Mouse (Mus musculus) stomach, embryonic 16.5 days (tissue): ENCODE measurements around the gene P2ry10b. TPM values are rescaled to one million over a fixed set of nuclear protein-coding genes. Genes with fewer than 3 reads are reported as not detected.

Source experiments
- ATAC-seq: fragments of 200-750 bp; cut with Nextera tagmentation; 2 replicates; pipeline ENCODE4 v1.8.0; 2017; ENCODE audit warnings: moderate number of reproducible peaks, moderate TSS enrichment; ENCODE audit not compliant: insufficient read depth, low FRiP score
- H3K27ac ChIP-seq: fragments of 300-500 bp; sonication (generic); 2 replicates; pipeline ENCODE4 v1.5.1; 2014; ENCODE audit warnings: low read length
- H3K27me3 ChIP-seq: fragments of 300-500 bp; sonication (generic); 2 replicates; pipeline ENCODE4 v1.6.1; 2014; ENCODE audit warnings: low read length, control low read depth, mixed read lengths; ENCODE audit not compliant: control insufficient read depth, insufficient read depth
- H3K36me3 ChIP-seq: fragments of 300-500 bp; sonication (generic); 2 replicates; pipeline ENCODE4 v1.6.1; 2014; ENCODE audit warnings: low read length; ENCODE audit not compliant: control insufficient read depth, insufficient read depth
- H3K4me1 ChIP-seq: fragments of 300-500 bp; sonication (generic); 2 replicates; pipeline ENCODE4 v1.6.1; 2014; ENCODE audit warnings: low read length, control low read depth, mixed read lengths; ENCODE audit not compliant: control insufficient read depth, insufficient read depth
- H3K4me2 ChIP-seq: fragments of 300-500 bp; sonication (generic); 2 replicates; pipeline ENCODE4 v1.6.1; 2014; ENCODE audit warnings: low read depth, low read length, mixed read lengths
- H3K4me3 ChIP-seq: fragments of 300-500 bp; sonication (generic); replicated peaks from 2 replicates; pipeline ENCODE4 v1.5.1; 2014; ENCODE audit warnings: mild to moderate bottlenecking, low read length
- H3K9ac ChIP-seq: fragments of 300-500 bp; sonication (generic); 2 replicates; pipeline ENCODE4 v1.6.1; 2014; ENCODE audit warnings: low read length
- H3K9me3 ChIP-seq: fragments of 300-500 bp; sonication (generic); replicated peaks from 2 replicates; pipeline ENCODE4 v1.6.1; 2016; ENCODE audit warnings: low read length, control low read depth; ENCODE audit not compliant: control insufficient read depth
- WGBS: fragments of 180-500 bp; shearing (Covaris S2); extraction: QIAGEN DNeasy Blood & Tissue Kit; methylation state at CpG from one replicate; pipeline ENCODE4 v1.1.7; 2014; 5-methylcytosine and 5-hydroxymethylcytosine counted together
- polyA plus RNA-seq: library from polyadenylated mRNA; unstranded; fragments of >200 nt; fragmentation: Nextera tagmentation; extraction: Ambion mirVana; gene quantifications from 2 replicates; pipeline ENCODE4 v1.2.1, GENCODE M21; 2015

Gene P2ry10b
- polyA plus RNA-seq, 1 experiment from 2014 or later, result 1.1 TPM

DNA sequence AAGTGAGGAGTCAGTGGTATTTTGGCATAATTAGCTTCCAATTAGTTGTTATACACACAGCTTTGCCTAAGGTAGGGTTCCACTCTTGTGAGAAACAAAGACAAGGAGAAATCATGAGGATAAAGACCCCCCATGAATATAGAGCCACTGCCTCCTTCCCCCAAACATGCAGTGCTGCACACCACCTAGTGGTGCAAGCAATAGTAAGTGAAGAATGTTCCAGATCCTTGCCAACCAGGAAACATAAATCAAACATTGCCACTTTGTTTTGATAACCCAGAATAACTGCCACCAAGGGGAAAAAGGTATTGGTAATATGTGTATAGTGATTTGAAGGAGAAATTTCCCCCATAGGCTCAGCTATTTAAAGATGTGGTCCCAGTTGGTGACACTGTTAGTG lies 11.8 kb downstream of the P2ry10b start:
- H3K4me2 ChIP-seq, result no peak overlapping the region
- no peak overlapping the region for H3K9ac ChIP-seq
- no peaks in the 10 kb centered on the region for H3K36me3 ChIP-seq
- no peaks in the 10 kb centered on the region for H3K4me1 ChIP-seq
- no peak overlapping the region for H3K4me3 ChIP-seq
- no peak for ATAC-seq
- H3K9me3 ChIP-seq, result no peaks in the 10 kb centered on the region
- H3K27ac ChIP-seq, result no peak overlapping the region
- no peaks in the 10 kb centered on the region; the same call in 1 of the 2 replicates for H3K27me3 ChIP-seq

DNA sequence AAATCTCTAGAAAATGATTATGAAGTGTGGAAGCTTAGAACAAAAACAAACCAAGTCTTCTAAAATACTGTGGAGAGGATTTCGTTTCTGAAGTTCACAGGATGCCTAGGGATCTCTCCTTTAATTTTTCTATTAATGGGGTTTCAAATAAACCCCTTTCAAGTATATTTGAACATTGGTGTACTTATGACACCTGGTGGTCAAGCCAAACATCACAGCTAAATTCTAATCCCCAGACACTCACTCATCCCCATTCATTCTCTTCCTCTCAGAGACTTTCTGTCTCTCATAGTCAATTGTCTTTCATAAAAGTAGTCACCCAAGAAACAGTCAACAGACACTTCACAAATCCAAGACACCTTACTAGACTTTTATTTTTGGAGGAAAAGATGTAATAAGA lies 19.6 kb downstream of the P2ry10b start:
- no peak overlapping the region for H3K4me2 ChIP-seq
- WGBS, result 6% methylated on average over 1 of the region's 1 CpGs
- no peak for ATAC-seq
- no peak overlapping the region for H3K27ac ChIP-seq
- no peaks in the 10 kb centered on the region for H3K4me1 ChIP-seq
- no peaks in the 10 kb centered on the region for H3K27me3 ChIP-seq
- H3K9me3 ChIP-seq, result no peaks in the 10 kb centered on the region
- H3K9ac ChIP-seq, result no peak overlapping the region
- H3K36me3 ChIP-seq, result no peaks in the 10 kb centered on the region
- no peak overlapping the region for H3K4me3 ChIP-seq

DNA sequence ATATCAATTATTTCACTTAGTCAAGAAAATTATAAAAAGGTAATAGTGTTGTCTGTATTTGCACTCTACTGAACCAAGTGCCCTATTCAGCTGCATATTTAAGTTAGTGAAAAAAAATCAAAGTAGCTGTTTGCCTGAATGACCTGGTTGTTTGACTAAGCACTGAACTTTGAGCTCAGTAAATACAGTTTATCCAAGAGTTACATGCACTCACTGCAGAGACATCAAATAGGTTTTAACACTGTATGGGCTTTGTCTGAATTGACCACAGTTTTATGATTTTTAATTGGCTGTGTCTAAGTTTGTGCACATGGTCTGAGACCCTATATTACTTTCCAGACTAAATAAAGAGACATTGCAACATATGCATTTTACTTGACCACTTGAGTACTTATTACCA lies 20.4 kb downstream of the P2ry10b start:
- Histone ChIP-seq H3K4me2 (no peak overlapping the region), H3K36me3 (no peaks in the 10 kb centered on the region), H3K9me3 (no peaks in the 10 kb centered on the region), H3K4me3 (no peak overlapping the region), H3K9ac (no peak overlapping the region), H3K27me3 (no peaks in the 10 kb centered on the region), H3K27ac (no peak overlapping the region), H3K4me1 (no peaks in the 10 kb centered on the region)
- 0 out of 2 replicates have a peak, but pooled peaks have one; percentile 37 for ATAC-seq

DNA sequence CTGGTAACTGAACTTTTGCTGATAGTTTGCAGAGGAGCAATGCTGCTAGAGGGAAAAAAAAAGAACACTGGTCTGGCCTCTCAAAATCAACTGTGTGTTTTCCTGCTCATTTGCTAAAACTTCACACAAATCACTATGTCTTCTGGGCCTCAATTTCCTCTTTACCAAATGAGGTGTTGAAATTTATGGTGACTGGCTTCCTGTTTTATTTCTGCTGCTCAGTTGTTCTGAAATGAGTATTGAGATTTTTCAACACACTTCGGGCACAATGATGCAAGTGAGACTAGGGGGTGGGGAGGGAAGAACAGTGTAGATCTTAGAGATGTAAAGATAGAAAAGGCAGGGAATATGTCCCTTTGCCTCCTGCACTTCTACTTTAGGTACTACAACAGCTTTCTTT lies 30.0 kb downstream of the P2ry10b start:
- Histone ChIP-seq H3K27ac (no peak overlapping the region), H3K4me3 (no peak overlapping the region), H3K4me1 (no peaks in the 10 kb centered on the region), H3K9ac (no peak overlapping the region), H3K36me3 (no peaks in the 10 kb centered on the region), H3K9me3 (no peaks in the 10 kb centered on the region), H3K4me2 (no peak overlapping the region), H3K27me3 (no peaks in the 10 kb centered on the region)
- 38% methylated on average over 1 of the region's 1 CpGs for WGBS
- no peak for ATAC-seq

DNA sequence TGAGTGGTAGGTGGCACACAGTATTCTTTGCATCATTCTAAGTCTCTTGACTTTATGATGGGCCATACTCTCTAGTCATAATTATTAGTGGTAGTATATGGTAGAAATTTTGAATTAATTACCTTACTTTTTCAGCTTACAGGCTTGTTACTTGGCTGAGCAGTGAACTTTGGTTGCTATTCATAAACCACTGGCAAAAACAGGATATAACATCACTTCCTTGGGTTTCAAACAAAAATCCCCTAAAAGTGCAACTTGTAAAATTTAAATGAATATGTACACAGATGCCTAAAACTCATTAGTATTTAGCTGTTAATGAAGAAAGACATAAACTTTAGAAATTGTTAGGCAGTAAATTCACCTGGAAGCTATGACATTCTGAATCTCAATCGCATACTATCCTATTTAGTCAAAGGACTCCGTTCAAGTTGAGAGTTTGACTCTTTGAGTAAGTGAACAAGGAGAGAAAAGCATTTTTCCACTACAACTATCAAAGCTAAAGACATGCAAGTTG lies 68.9 kb downstream of the P2ry10b start:
- Histone ChIP-seq H3K4me2 (no peak overlapping the region), H3K9ac (no peak overlapping the region), H3K4me3 (no peak overlapping the region), H3K27ac (no peak overlapping the region), H3K36me3 (no peaks in the 10 kb centered on the region), H3K9me3 (no peaks in the 10 kb centered on the region), H3K4me1 (no peaks in the 10 kb centered on the region), H3K27me3 (no peaks in the 10 kb centered on the region)
- no peak for ATAC-seq
- 83% methylated on average over 2 of the region's 2 CpGs for WGBS

Other genes starting within 250 kb of the P2ry10b start
- 16.8 and 18.3 TPM in 2 replicates for gene Lpar4, start 228.3 kb upstream of the P2ry10b start, polyA plus RNA-seq
- gene P2ry10, start 60.4 kb upstream of the P2ry10b start, polyA plus RNA-seq, result 0.14 and 0.20 TPM in 2 replicates
- gene Gpr174, start 107.0 kb downstream of the P2ry10b start, polyA plus RNA-seq, result 0.34 and 0.43 TPM in 2 replicates